Mouse (Mus musculus) stomach, embryonic 14.5 days (tissue): ENCODE results near the gene Ntrk2. TPM values are rescaled to one million over a fixed set of nuclear protein-coding genes. Genes with fewer than 3 reads are reported as not detected.

Experiments used
- ATAC-seq: fragments of 200-750 bp; cut with Nextera tagmentation; 2 replicates; pipeline ENCODE4 v1.8.0; 2017; ENCODE audit warnings: low read depth, moderate TSS enrichment; ENCODE audit not compliant: insufficient number of reproducible peaks, insufficient read depth, low FRiP score
- H3K27ac ChIP-seq: fragments of 300-500 bp; sonication (generic); 2 replicates; pipeline ENCODE4 v1.5.1; 2014; ENCODE audit warnings: mild to moderate bottlenecking, low read length, moderate library complexity, mixed read lengths
- H3K27me3 ChIP-seq: fragments of 300-500 bp; sonication (generic); 2 replicates; pipeline ENCODE4 v1.6.1; 2014; ENCODE audit warnings: low read length, control low read depth, mixed read lengths; ENCODE audit not compliant: control insufficient read depth, insufficient read depth
- H3K36me3 ChIP-seq: fragments of 300-500 bp; sonication (generic); 2 replicates; pipeline ENCODE4 v1.6.1; 2014; ENCODE audit warnings: mild to moderate bottlenecking, control low read depth, low read length, moderate library complexity, mixed read lengths; ENCODE audit not compliant: control insufficient read depth, insufficient read depth
- H3K4me1 ChIP-seq: fragments of 300-500 bp; sonication (generic); 2 replicates; pipeline ENCODE4 v1.6.1; 2014; ENCODE audit warnings: low read length, control low read depth, mixed read lengths; ENCODE audit not compliant: control insufficient read depth, insufficient read depth
- H3K4me2 ChIP-seq: fragments of 300-500 bp; sonication (generic); replicated peaks from 2 replicates; pipeline ENCODE4 v1.6.1; 2014; ENCODE audit warnings: low read depth, low read length, control low read depth
- H3K4me3 ChIP-seq: fragments of 300-500 bp; sonication (generic); 2 replicates; pipeline ENCODE4 v1.5.1; 2014; ENCODE audit warnings: low read depth, low read length, control low read depth
- H3K9ac ChIP-seq: fragments of 300-500 bp; sonication (generic); replicated peaks from 2 replicates; pipeline ENCODE4 v1.6.1; 2014; ENCODE audit warnings: low read depth, mild to moderate bottlenecking, control low read depth, low read length, moderate library complexity, mixed read lengths
- H3K9me3 ChIP-seq: fragments of 300-500 bp; sonication (generic); 2 replicates; pipeline ENCODE4 v1.6.1; 2016; ENCODE audit warnings: low read depth, low read length, control low read depth; ENCODE audit not compliant: control insufficient read depth
- WGBS: fragments of 180-500 bp; shearing (Covaris S2); extraction: QIAGEN DNeasy Blood & Tissue Kit; methylation state at CpG from one replicate; pipeline ENCODE4 v1.1.7; 2014; 5-methylcytosine and 5-hydroxymethylcytosine counted together
- polyA plus RNA-seq: library from polyadenylated mRNA; unstranded; fragments of >200 nt; fragmentation: Nextera tagmentation; extraction: Ambion mirVana; gene quantifications from 2 replicates; pipeline ENCODE4 v1.2.1, GENCODE M21; 2014

Ntrk2 gene
- polyA plus RNA-seq, 1 experiment from 2014 or later = 2.3 TPM

DNA sequence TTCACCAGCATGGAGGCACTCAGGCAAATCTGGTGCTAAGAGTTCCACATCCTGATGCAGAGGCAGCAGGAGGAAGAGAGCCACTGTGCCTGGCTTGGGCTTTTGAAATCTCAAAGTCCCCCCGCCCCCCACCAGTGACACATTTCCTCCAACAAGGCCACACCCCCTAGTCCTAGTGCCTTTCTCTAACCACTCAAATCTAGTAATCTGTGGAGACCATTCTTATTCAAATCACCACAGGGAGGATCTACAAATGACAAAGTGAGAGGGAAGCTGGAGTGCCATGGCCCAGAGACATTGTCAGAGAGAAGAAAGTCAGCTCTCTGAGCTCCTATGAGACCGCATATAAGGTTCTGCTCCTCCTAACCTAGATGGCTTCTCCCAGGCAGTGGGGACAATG is 105.6 kb downstream of the Ntrk2 start:
- Histone ChIP-seq H3K9me3 (no peaks in the 10 kb centered on the region), H3K4me2 (no peak overlapping the region), H3K4me1 (no peaks in the 10 kb centered on the region), H3K27ac (no peak overlapping the region), H3K9ac (no peak overlapping the region), H3K4me3 (no peak overlapping the region), H3K27me3 (no peaks in the 10 kb centered on the region), H3K36me3 (no peaks in the 10 kb centered on the region)
- ATAC-seq = no peak
- 96% methylated on average over 2 of the region's 2 CpGs for WGBS

- H3K4me2 ChIP-seq = no peak overlapping the region
- H3K9ac ChIP-seq = no peak overlapping the region
- H3K27me3 ChIP-seq = no peaks in the 10 kb centered on the region
- H3K4me3 ChIP-seq = no peak overlapping the region
- no peaks in the 10 kb centered on the region for H3K4me1 ChIP-seq
- ATAC-seq = peak; percentile 33; the same call in 1 of the 2 replicates
- H3K27ac ChIP-seq = no peak overlapping the region
- no peaks in the 10 kb centered on the region for H3K36me3 ChIP-seq
- no peaks in the 10 kb centered on the region for H3K9me3 ChIP-seq
These were observed 106.2 kb downstream of the Ntrk2 start for GRCm38 (mm10) chr13:58912559-58912958.

GRCm38 (mm10) chr13:58914061-58914814 is 107.9 kb downstream of the Ntrk2 start:
- 68% methylated on average over 6 of the region's 6 CpGs for WGBS
- no peaks in the 10 kb centered on the region for H3K4me1 ChIP-seq
- ATAC-seq = no peak
- no peaks in the 10 kb centered on the region for H3K9me3 ChIP-seq
- no peak overlapping the region for H3K9ac ChIP-seq
- H3K4me3 ChIP-seq = no peak overlapping the region
- H3K4me2 ChIP-seq = no peak overlapping the region
- no peak overlapping the region for H3K27ac ChIP-seq
- no peaks in the 10 kb centered on the region for H3K27me3 ChIP-seq
- no peaks in the 10 kb centered on the region for H3K36me3 ChIP-seq

DNA sequence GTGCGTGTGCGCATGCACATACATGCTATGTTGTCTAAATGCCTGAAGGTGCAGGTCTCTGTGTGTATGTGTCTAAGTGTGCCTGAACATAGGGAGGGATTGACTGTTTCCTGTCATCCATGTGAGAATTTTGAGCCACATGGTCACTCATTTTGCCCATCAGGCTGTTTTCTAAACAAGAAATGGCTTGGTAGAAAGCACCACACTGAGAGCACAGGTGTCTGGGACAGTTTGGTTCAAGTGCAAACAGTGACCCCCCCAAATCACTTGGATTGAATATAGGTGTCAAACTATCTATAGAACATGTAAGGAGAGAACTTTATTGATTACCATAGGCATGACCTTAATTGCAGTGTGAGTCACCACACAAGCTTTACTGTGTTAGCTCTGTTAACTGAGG is 110.0 kb downstream of the Ntrk2 start:
- Histone ChIP-seq H3K4me2 (no peak overlapping the region), H3K27ac (no peak overlapping the region), H3K36me3 (no peaks in the 10 kb centered on the region), H3K9ac (no peak overlapping the region), H3K9me3 (no peaks in the 10 kb centered on the region), H3K4me3 (no peak overlapping the region), H3K27me3 (no peaks in the 10 kb centered on the region), H3K4me1 (no peaks in the 10 kb centered on the region)
- 96% methylated on average over 2 of the region's 2 CpGs for WGBS
- ATAC-seq = no peak

DNA sequence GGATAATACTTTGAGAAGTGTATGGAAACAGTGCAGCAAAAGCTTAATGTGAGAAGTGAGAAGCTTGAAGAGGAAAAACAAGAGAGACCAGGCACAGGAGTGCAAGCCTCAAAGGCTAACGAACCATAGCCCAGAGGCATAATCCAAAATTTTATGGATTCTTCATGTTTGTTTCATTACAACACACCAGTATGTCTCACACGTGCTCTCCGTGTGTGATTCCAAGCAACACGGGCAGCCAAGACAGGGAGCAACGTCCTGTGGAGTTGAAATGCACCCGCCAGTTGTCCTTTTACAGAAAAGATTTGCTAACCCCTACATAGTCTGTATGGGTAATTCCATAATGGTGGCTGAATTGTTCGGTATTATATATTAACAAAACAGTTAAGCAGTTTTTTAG is 113.9 kb downstream of the Ntrk2 start:
- Histone ChIP-seq H3K4me2 (no peak overlapping the region), H3K36me3 (no peaks in the 10 kb centered on the region), H3K27me3 (no peaks in the 10 kb centered on the region), H3K9ac (no peak overlapping the region), H3K27ac (no peak overlapping the region), H3K9me3 (no peaks in the 10 kb centered on the region), H3K4me3 (no peak overlapping the region), H3K4me1 (no peaks in the 10 kb centered on the region)
- 90% methylated on average over 7 of the region's 7 CpGs for WGBS
- ATAC-seq = no peak

DNA sequence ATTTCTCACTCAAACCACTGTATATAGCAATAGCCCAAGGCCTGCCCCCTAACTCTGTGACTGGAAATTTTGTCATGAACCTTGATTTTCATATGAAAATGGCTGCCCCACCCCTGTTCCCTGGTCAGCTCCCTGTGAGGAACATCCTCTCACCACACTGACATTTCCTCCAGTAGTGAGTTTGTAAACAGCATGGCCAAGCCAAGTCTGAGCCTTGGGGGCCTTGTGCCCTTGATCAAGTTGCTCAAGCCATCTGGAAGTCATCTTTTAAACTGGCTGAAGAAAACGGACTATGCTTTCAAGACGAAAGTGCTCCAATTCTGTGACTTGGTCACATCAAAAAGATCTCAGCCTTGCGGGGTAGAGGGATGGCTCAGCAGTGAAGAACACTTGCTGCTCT is 114.9 kb downstream of the Ntrk2 start:
- no peak overlapping the region for H3K9ac ChIP-seq
- no peak for ATAC-seq

DNA sequence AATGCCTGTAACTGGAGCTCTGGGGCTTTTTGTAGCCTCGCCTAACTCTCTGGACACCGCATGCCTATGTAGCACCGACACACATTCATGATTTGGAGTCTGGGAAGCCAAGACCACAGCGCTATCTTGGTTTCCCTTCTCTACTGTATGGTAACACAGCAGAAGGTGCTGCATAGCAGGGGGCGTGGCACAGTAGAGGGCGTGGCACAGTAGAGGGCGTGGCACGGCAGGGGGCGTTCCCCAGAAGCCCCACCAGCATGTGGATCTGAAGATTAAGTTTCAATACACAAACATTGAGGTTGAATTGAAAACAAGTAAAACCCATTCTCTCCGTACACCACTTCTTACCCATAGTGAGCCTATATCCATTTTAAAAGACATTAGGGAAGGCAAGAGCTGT is 115.3 kb downstream of the Ntrk2 start:
- Histone ChIP-seq H3K9ac (no peak overlapping the region), H3K4me1 (no peaks in the 10 kb centered on the region)

More for the DNA sequence above, 114.9 kb downstream of the Ntrk2 start:
- Histone ChIP-seq H3K36me3 (no peaks in the 10 kb centered on the region), H3K9me3 (no peaks in the 10 kb centered on the region), H3K4me3 (no peak overlapping the region), H3K4me1 (no peaks in the 10 kb centered on the region), H3K4me2 (no peak overlapping the region), H3K27ac (no peak overlapping the region), H3K27me3 (no peaks in the 10 kb centered on the region)
- WGBS = 75% methylated on average over 3 of the region's 3 CpGs

GRCm38 (mm10) chr13:58922174-58922573 is 115.8 kb downstream of the Ntrk2 start:
- 80% methylated on average over 15 of the region's 15 CpGs for WGBS
- Histone ChIP-seq H3K4me1 (no peaks in the 10 kb centered on the region), H3K4me3 (no peak overlapping the region), H3K4me2 (no peak overlapping the region), H3K9ac (no peak overlapping the region), H3K9me3 (no peaks in the 10 kb centered on the region), H3K27ac (no peak overlapping the region), H3K27me3 (no peaks in the 10 kb centered on the region), H3K36me3 (no peaks in the 10 kb centered on the region)
- no peak for ATAC-seq

More for the DNA sequence above, 115.3 kb downstream of the Ntrk2 start:
- 81% methylated on average over 10 of the region's 10 CpGs for WGBS
- ATAC-seq = no peak
- H3K27me3 ChIP-seq = no peaks in the 10 kb centered on the region
- no peak overlapping the region for H3K4me2 ChIP-seq
- H3K27ac ChIP-seq = no peak overlapping the region
- no peaks in the 10 kb centered on the region for H3K9me3 ChIP-seq
- H3K4me3 ChIP-seq = no peak overlapping the region
- no peaks in the 10 kb centered on the region for H3K36me3 ChIP-seq

GRCm38 (mm10) chr13:58923496-58923895 is 117.1 kb downstream of the Ntrk2 start:
- H3K4me1 ChIP-seq = no peaks in the 10 kb centered on the region
- 78% methylated on average over 7 of the region's 7 CpGs for WGBS
- H3K4me2 ChIP-seq = no peak overlapping the region
- H3K36me3 ChIP-seq = no peaks in the 10 kb centered on the region
- no peaks in the 10 kb centered on the region for H3K9me3 ChIP-seq
- no peak for ATAC-seq
- no peak overlapping the region for H3K27ac ChIP-seq
- H3K27me3 ChIP-seq = no peaks in the 10 kb centered on the region
- no peak overlapping the region for H3K4me3 ChIP-seq
- no peak overlapping the region for H3K9ac ChIP-seq
